Mouse (Mus musculus): Measurements from ENCODE around the gene Mdga1.

Gene Mdga1

GRCm38 (mm10) chr17:29970037-29970555 lies at the start of gene Mdga1:
Gene Mdga1, minus strand, starts transcription at chr17:29970087.
- CTCF ChIA-PET: no interaction called here

GRCm38 (mm10) chr17:30018927-30019610 lies 49.2 kb upstream of the Mdga1 start:
- CTCF ChIA-PET: interaction anchor here (0.7 kb wide), 1 partner anchor 72 kb away, joined by 9 read pairs; no protein-coding TSS in a partner anchor

GRCm38 (mm10) chr17:30014660-30015059 lies 44.8 kb upstream of the Mdga1 start:
- CTCF ChIA-PET: no interaction called here

GRCm38 (mm10) chr17:30008392-30008791 lies 38.5 kb upstream of the Mdga1 start:
- CTCF ChIA-PET: interaction anchor here (0.6 kb wide), 1 partner anchor 19 kb away, joined by 3 read pairs; no protein-coding TSS in a partner anchor

GRCm38 (mm10) chr17:30007883-30008282 lies 38.0 kb upstream of the Mdga1 start:
- CTCF ChIA-PET: interaction anchor here (0.6 kb wide), 1 partner anchor 19 kb away, joined by 3 read pairs; no protein-coding TSS in a partner anchor

- CTCF ChIA-PET: interaction anchor here (0.6 kb wide), 1 partner anchor 658 kb away, joined by 5 read pairs; no protein-coding TSS in a partner anchor
These were observed 37.0 kb upstream of the Mdga1 start for GRCm38 (mm10) chr17:30006877-30007276.

GRCm38 (mm10) chr17:30005451-30005941 lies 35.6 kb upstream of the Mdga1 start:
- CTCF ChIA-PET: interaction anchor here (0.5 to 1.1 kb wide), 2 partner anchors 17 to 745 kb away, joined by 3 to 7 read pairs; no protein-coding TSS in a partner anchor

GRCm38 (mm10) chr17:30005103-30005443 lies 35.2 kb upstream of the Mdga1 start:
- CTCF ChIA-PET: interaction anchor here (0.5 kb wide), 1 partner anchor 744 kb away, joined by 7 read pairs; no protein-coding TSS in a partner anchor

GRCm38 (mm10) chr17:30004203-30005102 lies 34.6 kb upstream of the Mdga1 start, which contains the start of gene Zfand3:
Gene Zfand3, plus strand, starts transcription at chr17:30004733.
- CTCF ChIA-PET: interaction anchor here (0.5 to 0.6 kb wide), 2 partner anchors 21 to 44 kb away, joined by 3 to 4 read pairs; no protein-coding TSS in a partner anchor

- CTCF ChIA-PET: no interaction called here
These were observed 28.8 kb upstream of the Mdga1 start for GRCm38 (mm10) chr17:29998566-29999295.

GRCm38 (mm10) chr17:29997726-29998125 lies 27.8 kb upstream of the Mdga1 start:
- CTCF ChIA-PET: no interaction called here

- CTCF ChIA-PET: interaction anchor here (0.6 kb wide), 1 partner anchor 32 kb away, joined by 3 read pairs; no protein-coding TSS in a partner anchor
These were observed 26.1 kb upstream of the Mdga1 start for GRCm38 (mm10) chr17:29995986-29996385.

- CTCF ChIA-PET: interaction anchor here (0.7 kb wide), 1 partner anchor 8 kb away, joined by 19 read pairs; no protein-coding TSS in a partner anchor
These were observed 24.6 kb upstream of the Mdga1 start for GRCm38 (mm10) chr17:29994459-29994858.

GRCm38 (mm10) chr17:29994011-29994410 lies 24.1 kb upstream of the Mdga1 start:
- CTCF ChIA-PET: interaction anchor here (0.7 kb wide), 1 partner anchor 9 kb away, joined by 19 read pairs; no protein-coding TSS in a partner anchor

GRCm38 (mm10) chr17:29993488-29993887 lies 23.6 kb upstream of the Mdga1 start:
- CTCF ChIA-PET: interaction anchor here (0.7 kb wide), 1 partner anchor 41 kb away, joined by 3 read pairs; no protein-coding TSS in a partner anchor

- CTCF ChIA-PET: no interaction called here
These were observed 21.0 kb upstream of the Mdga1 start for GRCm38 (mm10) chr17:29990845-29991244.

- CTCF ChIA-PET: no interaction called here
These were observed 20.2 kb upstream of the Mdga1 start for GRCm38 (mm10) chr17:29990136-29990535.

- CTCF ChIA-PET: no interaction called here
These were observed 19.8 kb upstream of the Mdga1 start for GRCm38 (mm10) chr17:29989653-29990052.

GRCm38 (mm10) chr17:29988141-29988540 lies 18.3 kb upstream of the Mdga1 start:
- CTCF ChIA-PET: no interaction called here

- CTCF ChIA-PET: no interaction called here
These were observed 15.6 kb upstream of the Mdga1 start for GRCm38 (mm10) chr17:29985534-29985933.

- CTCF ChIA-PET: no interaction called here
These were observed 15.0 kb upstream of the Mdga1 start for GRCm38 (mm10) chr17:29984931-29985330.
